Mouse (Mus musculus): ENCODE data around the gene Tlr9. TPM values are rescaled to one million over a fixed set of nuclear protein-coding genes. Genes with fewer than 3 reads are reported as not detected.
A peak's percentile ranks its signal among the peaks of the same experiment; 100 is the strongest.

Gene Tlr9
- polyA plus RNA-seq, 1 experiment from 2014 or later = 0.19 TPM

GRCm38 (mm10) chr9:106206515-106206914 lies 15.9 kb upstream of the Tlr9 start:
- Histone ChIP-seq H3K4me3 (replicated peaks) (no peak overlapping the region), H3K4me2 (replicated peaks) (no peak overlapping the region), H3K27me3 (replicated peaks) (no peaks in the 10 kb centered on the region), H3K9me3 (no peaks in the 10 kb centered on the region), H3K27ac (no peak overlapping the region), H3K4me1 (replicated peaks) (peaks cover 27% of the 10 kb centered on the region), H3K36me3 (no peaks in the 10 kb centered on the region), H3K9ac (no peak overlapping the region)
- ATAC-seq = no peak
- WGBS = 89% methylated on average over 2 of the region's 2 CpGs

DNA sequence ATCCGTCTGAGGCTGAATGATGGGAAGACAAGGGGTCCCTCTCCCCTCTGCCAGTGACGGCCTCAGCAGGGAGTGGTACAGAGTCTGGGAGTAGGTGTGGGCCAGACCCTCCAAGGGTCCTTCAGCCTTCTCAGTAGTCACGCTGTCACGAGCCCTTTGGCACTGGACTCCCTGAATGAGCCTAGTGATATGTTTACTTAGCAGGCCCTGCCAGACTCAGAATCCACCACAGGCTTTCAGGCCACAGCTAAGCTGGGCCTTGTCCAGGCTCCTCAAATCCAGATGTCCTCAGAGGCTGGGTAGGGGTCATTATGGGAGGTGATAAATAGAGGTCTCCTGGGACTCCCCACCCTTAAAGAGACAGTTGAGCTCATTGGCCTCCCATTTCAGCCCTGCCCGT lies 14.2 kb upstream of the Tlr9 start:
- Histone ChIP-seq H3K27me3 (replicated peaks) (no peaks in the 10 kb centered on the region), H3K27ac (no peak overlapping the region), H3K4me1 (replicated peaks) (peaks cover 30% of the 10 kb centered on the region), H3K4me2 (replicated peaks) (no peak overlapping the region), H3K9me3 (no peaks in the 10 kb centered on the region), H3K9ac (no peak overlapping the region), H3K36me3 (peaks cover 5% of the 10 kb centered on the region; the same call in 1 of the 2 replicates), H3K4me3 (replicated peaks) (no peak overlapping the region)
- no peak for ATAC-seq
- WGBS = 80% methylated on average over 5 of the region's 5 CpGs

GRCm38 (mm10) chr9:106209954-106210353 lies 12.4 kb upstream of the Tlr9 start:
- Histone ChIP-seq H3K4me1 (replicated peaks) (peaks cover 16% of the 10 kb centered on the region), H3K4me3 (replicated peaks) (no peak overlapping the region), H3K4me2 (replicated peaks) (no peak overlapping the region), H3K36me3 (peaks cover 15% of the 10 kb centered on the region; the same call in 1 of the 2 replicates), H3K9ac (no peak overlapping the region), H3K27ac (no peak overlapping the region), H3K9me3 (no peaks in the 10 kb centered on the region), H3K27me3 (replicated peaks) (no peaks in the 10 kb centered on the region)
- 91% methylated on average over 4 of the region's 4 CpGs for whole genome bisulfite sequencing
- ATAC-seq = no peak

DNA sequence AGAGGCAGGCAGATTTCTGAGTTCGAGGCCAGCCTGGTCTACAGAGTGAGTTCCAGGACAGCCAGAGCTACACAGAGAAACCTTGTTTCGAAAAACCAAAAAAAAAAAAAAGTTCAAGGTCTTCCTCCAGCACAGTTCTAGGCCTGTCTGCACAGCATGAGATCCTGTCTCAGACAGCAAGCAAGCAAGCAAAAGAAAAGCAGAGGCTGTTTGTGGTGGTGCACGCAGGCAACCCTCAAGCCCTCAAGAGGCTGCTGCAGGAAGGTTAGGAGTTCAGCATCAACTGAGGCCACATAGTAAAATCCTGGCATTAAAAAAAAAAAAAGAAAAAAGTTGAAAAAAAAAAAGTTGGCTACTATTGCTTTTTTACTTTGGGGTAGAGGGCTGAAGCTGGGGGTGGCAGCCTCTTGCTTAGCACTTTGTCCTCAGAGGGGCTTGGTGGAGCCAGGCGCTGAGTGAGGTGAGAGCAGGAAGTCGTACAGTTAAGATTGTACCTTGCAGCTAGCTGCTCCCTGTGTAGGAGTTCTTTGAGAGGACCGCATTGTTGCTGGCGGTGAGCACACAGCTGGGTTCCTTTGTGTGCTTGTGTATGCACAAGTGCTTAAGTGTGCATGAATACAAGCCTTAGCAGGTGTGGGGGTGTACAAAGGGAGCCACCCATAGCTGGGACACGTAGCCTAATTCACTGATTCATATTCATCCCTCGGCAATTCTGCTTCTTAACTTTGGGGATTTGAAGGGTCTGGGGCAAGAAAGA lies 11.4 kb upstream of the Tlr9 start:
- H3K4me3 ChIP-seq (replicated peaks) = no peak overlapping the region
- peak; percentile 14 for ATAC-seq
- WGBS = 73% methylated on average over 9 of the region's 9 CpGs

GRCm38 (mm10) chr9:106211680-106212593 lies 10.5 kb upstream of the Tlr9 start:
- no peaks in the 10 kb centered on the region for H3K9me3 ChIP-seq
- H3K36me3 ChIP-seq = peaks cover 17% of the 10 kb centered on the region; the same call in 1 of the 2 replicates
- peaks cover 11% of the 10 kb centered on the region; the same call in 1 of the 2 replicates for H3K4me1 ChIP-seq (replicated peaks)
- peak; percentile 84 for ATAC-seq
- no peaks in the 10 kb centered on the region for H3K27me3 ChIP-seq (replicated peaks)
- H3K9ac ChIP-seq = peak overlapping the region; percentile 51; the same call in 1 of the 2 replicates
- WGBS = 20% methylated on average over 37 of the region's 37 CpGs
- peak overlapping the region; percentile 27 for H3K4me3 ChIP-seq (replicated peaks)
- peak overlapping the region; percentile 71 for H3K4me2 ChIP-seq (replicated peaks)
- H3K27ac ChIP-seq = no peak overlapping the region

More for the DNA sequence above, 11.4 kb upstream of the Tlr9 start:
- Histone ChIP-seq H3K4me1 (replicated peaks) (peaks cover 12% of the 10 kb centered on the region; the same call in 1 of the 2 replicates), H3K4me2 (replicated peaks) (peak overlapping the region; percentile 71), H3K9ac (peak overlapping the region; percentile 51; the same call in 1 of the 2 replicates), H3K27me3 (replicated peaks) (no peaks in the 10 kb centered on the region), H3K36me3 (peaks cover 17% of the 10 kb centered on the region; the same call in 1 of the 2 replicates), H3K9me3 (no peaks in the 10 kb centered on the region), H3K27ac (no peak overlapping the region)

DNA sequence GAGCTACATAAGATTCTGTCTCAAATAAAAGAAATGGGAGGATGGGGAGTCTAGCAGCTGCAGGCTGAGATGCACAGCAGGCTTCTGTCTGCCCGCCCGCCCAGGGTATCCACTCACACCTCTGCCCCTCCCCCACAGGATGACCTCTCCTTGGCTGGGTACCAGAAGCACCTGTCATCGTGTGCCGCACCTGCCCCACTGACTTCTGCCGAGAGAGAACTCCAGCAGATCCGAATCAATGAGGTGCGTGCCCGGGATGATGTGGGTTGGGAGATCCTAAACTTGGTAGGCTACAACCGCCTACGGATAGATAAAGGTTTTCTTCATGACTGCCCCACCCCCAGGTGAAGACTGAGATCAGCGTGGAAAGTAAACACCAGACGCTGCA lies 9.8 kb upstream of the Tlr9 start:
- Histone ChIP-seq H3K9me3 (no peaks in the 10 kb centered on the region), H3K27ac (no peak overlapping the region), H3K9ac (no peak overlapping the region), H3K4me2 (replicated peaks) (no peak overlapping the region), H3K4me3 (replicated peaks) (no peak overlapping the region), H3K36me3 (peaks cover 17% of the 10 kb centered on the region; the same call in 1 of the 2 replicates), H3K4me1 (replicated peaks) (peaks cover 11% of the 10 kb centered on the region; the same call in 1 of the 2 replicates), H3K27me3 (replicated peaks) (no peaks in the 10 kb centered on the region)
- WGBS = 73% methylated on average over 12 of the region's 12 CpGs
- 0 out of 2 replicates have a peak, but pooled peaks have one; percentile 19 for ATAC-seq

GRCm38 (mm10) chr9:106215341-106216125 lies 6.9 kb upstream of the Tlr9 start:
- no peak for ATAC-seq
- Histone ChIP-seq H3K4me1 (replicated peaks) (peaks cover 11% of the 10 kb centered on the region; the same call in 1 of the 2 replicates), H3K9me3 (no peaks in the 10 kb centered on the region), H3K27me3 (replicated peaks) (no peaks in the 10 kb centered on the region), H3K4me2 (replicated peaks) (no peak overlapping the region), H3K9ac (no peak overlapping the region), H3K4me3 (replicated peaks) (no peak overlapping the region), H3K27ac (no peak overlapping the region), H3K36me3 (peaks cover 17% of the 10 kb centered on the region; the same call in 1 of the 2 replicates)
- WGBS = 88% methylated on average over 6 of the region's 6 CpGs

- WGBS = 89% methylated on average over 7 of the region's 7 CpGs
- no peak overlapping the region for H3K9ac ChIP-seq
- no peaks in the 10 kb centered on the region for H3K9me3 ChIP-seq
- H3K27ac ChIP-seq = no peak overlapping the region
- peaks cover 17% of the 10 kb centered on the region; the same call in 1 of the 2 replicates for H3K36me3 ChIP-seq
- H3K4me2 ChIP-seq (replicated peaks) = no peak overlapping the region
- H3K27me3 ChIP-seq (replicated peaks) = no peaks in the 10 kb centered on the region
- ATAC-seq = no peak
- H3K4me1 ChIP-seq (replicated peaks) = peaks cover 2% of the 10 kb centered on the region; the same call in 1 of the 2 replicates
- H3K4me3 ChIP-seq (replicated peaks) = no peak overlapping the region
These were observed 5.4 kb upstream of the Tlr9 start for GRCm38 (mm10) chr9:106216971-106217370.

DNA sequence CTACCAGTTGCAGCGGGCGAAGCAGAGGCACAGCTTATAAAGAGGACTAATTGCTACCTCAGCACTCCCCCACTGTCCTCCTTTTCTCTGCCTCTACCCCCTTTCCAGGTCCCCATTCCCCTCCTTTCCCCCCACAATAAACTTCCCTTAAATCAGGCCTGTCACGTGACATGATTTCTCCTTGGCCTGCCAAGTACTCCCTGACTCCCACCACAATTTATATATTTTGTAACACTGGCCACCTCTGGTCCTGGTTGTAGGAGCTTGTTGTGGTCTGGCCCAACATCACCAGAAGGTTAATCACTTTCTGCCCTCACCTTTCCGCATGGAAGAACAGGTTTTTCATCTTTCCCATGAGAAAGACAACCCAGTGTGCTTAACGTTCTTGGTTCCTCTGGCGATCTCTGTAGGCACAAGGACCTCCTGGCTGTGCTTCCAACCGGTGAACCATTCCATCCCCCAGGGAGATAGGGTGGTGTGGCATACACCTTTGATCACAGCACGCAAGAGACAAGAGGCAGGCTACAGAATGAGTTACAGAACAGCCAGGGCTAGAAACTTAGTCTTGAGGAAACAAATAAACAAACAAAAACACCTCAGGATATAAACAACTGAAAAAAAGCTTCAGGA lies 1.4 kb upstream of the Tlr9 start:
- Histone ChIP-seq H3K4me2 (replicated peaks) (no peak overlapping the region), H3K4me3 (replicated peaks) (no peak overlapping the region), H3K9me3 (no peaks in the 10 kb centered on the region), H3K27ac (no peak overlapping the region), H3K36me3 (no peaks in the 10 kb centered on the region), H3K27me3 (replicated peaks) (0 out of 2 replicates have a peak, but pooled peaks cover 5% of the 10 kb centered on the region), H3K9ac (no peak overlapping the region), H3K4me1 (replicated peaks) (peaks cover 7% of the 10 kb centered on the region)
- WGBS = 55% methylated on average over 8 of the region's 8 CpGs
- no peak for ATAC-seq

DNA sequence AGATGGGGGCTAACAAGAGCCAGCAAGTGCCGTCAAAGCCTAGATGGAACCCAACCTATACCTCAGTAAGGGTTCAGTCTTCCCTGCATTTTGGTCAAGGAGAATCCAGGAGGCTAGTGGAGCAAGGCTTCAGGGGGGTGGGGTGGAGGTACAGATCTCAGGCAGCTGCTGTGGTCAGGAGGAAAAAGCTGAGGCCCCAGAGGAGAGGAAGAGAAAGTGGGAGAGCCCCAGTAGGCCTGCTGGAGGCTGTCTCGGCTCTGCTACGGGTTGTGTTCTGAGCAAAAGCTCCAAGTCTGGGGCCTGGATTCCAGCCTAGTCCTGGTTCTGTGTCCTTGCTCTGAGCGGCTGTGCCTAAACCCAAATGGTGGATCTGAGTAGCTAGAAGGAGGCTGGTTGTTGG lies 596 bp downstream of the Tlr9 start:
- no peak for ATAC-seq
- Histone ChIP-seq H3K36me3 (no peaks in the 10 kb centered on the region), H3K9me3 (no peaks in the 10 kb centered on the region), H3K27me3 (replicated peaks) (0 out of 2 replicates have a peak, but pooled peaks cover 5% of the 10 kb centered on the region), H3K9ac (no peak overlapping the region), H3K4me2 (replicated peaks) (no peak overlapping the region; the same call in 1 of the 2 replicates), H3K4me3 (replicated peaks) (no peak overlapping the region), H3K4me1 (replicated peaks) (peaks cover 16% of the 10 kb centered on the region), H3K27ac (no peak overlapping the region)
- 77% methylated on average over 4 of the region's 4 CpGs for WGBS

DNA sequence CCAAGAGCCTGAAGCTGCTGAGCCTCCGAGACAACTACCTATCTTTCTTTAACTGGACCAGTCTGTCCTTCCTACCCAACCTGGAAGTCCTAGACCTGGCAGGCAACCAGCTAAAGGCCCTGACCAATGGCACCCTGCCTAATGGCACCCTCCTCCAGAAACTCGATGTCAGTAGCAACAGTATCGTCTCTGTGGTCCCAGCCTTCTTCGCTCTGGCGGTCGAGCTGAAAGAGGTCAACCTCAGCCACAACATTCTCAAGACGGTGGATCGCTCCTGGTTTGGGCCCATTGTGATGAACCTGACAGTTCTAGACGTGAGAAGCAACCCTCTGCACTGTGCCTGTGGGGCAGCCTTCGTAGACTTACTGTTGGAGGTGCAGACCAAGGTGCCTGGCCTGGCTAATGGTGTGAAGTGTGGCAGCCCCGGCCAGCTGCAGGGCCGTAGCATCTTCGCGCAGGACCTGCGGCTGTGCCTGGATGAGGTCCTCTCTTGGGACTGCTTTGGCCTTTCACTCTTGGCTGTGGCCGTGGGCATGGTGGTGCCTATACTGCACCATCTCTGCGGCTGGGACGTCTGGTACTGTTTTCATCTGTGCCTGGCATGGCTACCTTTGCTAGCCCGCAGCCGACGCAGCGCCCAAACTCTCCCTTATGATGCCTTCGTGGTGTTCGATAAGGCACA lies 3.2 kb downstream of the Tlr9 start:
- H3K4me2 ChIP-seq (replicated peaks) = peak overlapping the region; percentile 81
- peak overlapping the region; percentile 37 for H3K9ac ChIP-seq
- 0 out of 2 replicates have a peak, but pooled peaks have one; percentile 5 for ATAC-seq
- H3K27ac ChIP-seq = peak overlapping the region; percentile 57
- peak overlapping the region; percentile 33 for H3K4me3 ChIP-seq (replicated peaks)
- 0 out of 2 replicates have a peak, but pooled peaks cover 5% of the 10 kb centered on the region for H3K27me3 ChIP-seq (replicated peaks)
- H3K4me1 ChIP-seq (replicated peaks) = peaks cover 18% of the 10 kb centered on the region
- H3K9me3 ChIP-seq = no peaks in the 10 kb centered on the region
- 62% methylated on average over 24 of the region's 24 CpGs for WGBS
- H3K36me3 ChIP-seq = no peaks in the 10 kb centered on the region
